Mouse (Mus musculus) midbrain, embryonic 14.5 days (tissue): Measurements from ENCODE around the gene Qrich1. TPM values are rescaled to one million over a fixed set of nuclear protein-coding genes. Genes with fewer than 3 reads are reported as not detected.

Source experiments
- ATAC-seq: fragments of 200-750 bp; cut with Nextera tagmentation; 2 replicates; pipeline ENCODE4 v1.8.0; 2017; ENCODE audit warnings: moderate number of reproducible peaks, moderate library complexity; ENCODE audit not compliant: low FRiP score, low TSS enrichment
- DNase-seq: peaks from one replicate; pipeline ENCODE4 v3.0.0-alpha.2; 2015
- H3K27ac ChIP-seq: fragments of 300-500 bp; sonication (generic); replicated peaks from 2 replicates; pipeline ENCODE4 v1.5.1; 2014; ENCODE audit warnings: mild to moderate bottlenecking, low read depth, low read length, moderate library complexity
- H3K27me3 ChIP-seq: fragments of 300-500 bp; sonication (generic); 2 replicates; pipeline ENCODE4 v1.6.1; 2014; ENCODE audit warnings: low read length, control low read depth, mixed read lengths; ENCODE audit not compliant: control insufficient read depth, insufficient read depth
- H3K36me3 ChIP-seq: fragments of 300-500 bp; sonication (generic); 2 replicates; pipeline ENCODE4 v1.6.1; 2014; ENCODE audit warnings: low read length, control low read depth; ENCODE audit not compliant: control insufficient read depth, insufficient read depth
- H3K4me1 ChIP-seq: fragments of 300-500 bp; sonication (generic); 2 replicates; pipeline ENCODE4 v1.6.1; 2014; ENCODE audit warnings: mild to moderate bottlenecking, antibody characterized with exemption, low read length, control low read depth; ENCODE audit not compliant: control insufficient read depth, insufficient read depth
- H3K4me2 ChIP-seq: fragments of 300-500 bp; sonication (generic); 2 replicates; pipeline ENCODE4 v1.6.1; 2014; ENCODE audit warnings: mild to moderate bottlenecking, low read length, moderate library complexity
- H3K4me3 ChIP-seq: fragments of 300-500 bp; sonication (generic); replicated peaks from 2 replicates; pipeline ENCODE4 v1.5.1; 2014; ENCODE audit warnings: low read depth, low read length
- H3K9ac ChIP-seq: fragments of 300-500 bp; sonication (generic); replicated peaks from 2 replicates; pipeline ENCODE4 v1.6.1; 2014; ENCODE audit warnings: mild to moderate bottlenecking, low read length, moderate library complexity
- H3K9me3 ChIP-seq: fragments of 300-500 bp; sonication (generic); 2 replicates; pipeline ENCODE4 v1.6.1; 2016; ENCODE audit warnings: low read length, control low read depth, mixed read lengths; ENCODE audit not compliant: control insufficient read depth
- WGBS: fragments of 180-500 bp; shearing (Covaris S2); extraction: QIAGEN DNeasy Blood & Tissue Kit; methylation state at CpG from one replicate; pipeline ENCODE4 v1.1.7; 2014; 5-methylcytosine and 5-hydroxymethylcytosine counted together
- polyA plus RNA-seq: library from polyadenylated mRNA; unstranded; fragments of >200 nt; fragmentation: Nextera tagmentation; extraction: Ambion mirVana; gene quantifications from 2 replicates; pipeline ENCODE4 v1.2.1, GENCODE M21; 2014

Gene Qrich1
- polyA plus RNA-seq = 119 and 146 TPM in 2 replicates

DNA sequence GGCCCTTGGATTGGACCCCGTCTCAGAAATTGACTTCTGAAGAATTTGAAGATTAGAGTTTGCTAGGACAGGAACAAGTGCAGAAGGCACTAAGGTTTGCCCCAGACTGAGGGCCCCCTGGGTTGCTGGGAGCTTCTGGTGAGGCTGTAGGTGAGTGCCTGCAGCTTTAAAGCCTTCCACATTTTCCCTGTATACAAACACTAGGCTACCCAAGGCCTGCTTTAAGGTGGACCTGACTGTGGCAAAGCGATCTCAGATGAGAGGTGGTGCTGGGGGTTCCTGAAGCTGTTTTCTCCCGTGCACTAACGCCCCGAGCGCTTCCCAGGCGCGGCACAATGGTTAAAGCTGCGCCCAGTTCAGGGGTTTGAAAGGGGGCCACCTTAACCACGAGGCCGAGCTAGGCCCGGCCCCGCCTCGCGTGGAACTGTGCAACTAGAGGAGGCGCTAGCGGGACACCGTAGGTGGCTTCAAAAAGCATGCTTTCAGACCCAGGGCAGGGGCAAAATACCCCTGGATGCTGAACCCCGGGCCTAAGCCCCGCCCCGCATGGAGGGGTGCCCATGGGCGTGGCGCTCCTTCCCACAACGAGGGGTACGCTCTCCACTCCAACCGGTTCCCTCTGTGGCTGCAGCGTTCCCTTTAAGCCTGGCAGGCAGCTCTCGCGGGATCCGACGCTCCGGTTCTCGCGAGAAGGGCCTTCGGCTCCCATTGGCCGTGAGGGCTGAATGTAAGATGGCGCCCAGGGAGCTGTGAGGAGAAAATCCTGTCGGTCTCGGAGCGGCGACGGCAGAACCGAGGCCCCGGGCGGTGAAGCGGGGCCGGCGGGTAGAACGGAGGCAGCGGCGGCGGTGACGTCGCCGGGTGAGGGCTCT, at the start of gene Qrich1:
Qrich1 (plus strand) TSS at position 427 of the 872 bp plus-strand sequence.
- H3K27me3 ChIP-seq = no peaks in the 10 kb centered on the region
- H3K36me3 ChIP-seq = peaks cover 47% of the 10 kb centered on the region
- H3K9ac ChIP-seq = peak within 1 kb of the TSS; percentile 95
- ATAC-seq = peak; percentile 96
- DNase-seq = peak; percentile 99
- peaks cover 23% of the 10 kb centered on the region for H3K4me1 ChIP-seq
- 1% methylated on average over 55 of the region's 55 CpGs for WGBS
- peak within 1 kb of the TSS; percentile 84 for H3K4me3 ChIP-seq
- peak within 1 kb of the TSS; percentile 86 for H3K4me2 ChIP-seq
- no peaks in the 10 kb centered on the region for H3K9me3 ChIP-seq
- peak within 1 kb of the TSS; percentile 99 for H3K27ac ChIP-seq

DNA sequence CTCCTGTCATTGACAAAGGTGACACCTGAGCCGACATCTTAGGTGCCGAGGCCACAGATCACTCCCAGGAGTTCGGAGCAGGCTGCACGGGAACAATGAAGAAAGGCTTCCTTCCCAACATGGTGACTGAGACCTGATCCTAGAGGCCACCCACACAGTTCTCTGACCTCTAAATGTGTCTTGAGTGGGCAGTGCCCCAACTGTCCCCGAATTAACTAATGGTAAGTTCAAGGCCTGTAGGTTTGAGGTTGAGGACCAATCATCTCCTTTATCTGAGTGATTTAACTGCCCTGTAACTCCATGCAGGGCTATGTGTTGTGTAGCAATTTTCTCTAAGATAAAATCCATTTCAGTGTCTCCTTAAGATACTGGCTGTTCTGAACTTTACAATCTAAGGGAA, 47.2 kb upstream of the Qrich1 start:
- Histone ChIP-seq H3K27ac (no peak overlapping the region), H3K4me3 (no peak overlapping the region), H3K27me3 (no peaks in the 10 kb centered on the region), H3K4me2 (no peak overlapping the region), H3K36me3 (peaks cover 25% of the 10 kb centered on the region), H3K9me3 (no peaks in the 10 kb centered on the region), H3K4me1 (no peaks in the 10 kb centered on the region), H3K9ac (no peak overlapping the region)
- ATAC-seq = no peak
- 84% methylated on average over 5 of the region's 5 CpGs for WGBS
- DNase-seq = no peak

DNA sequence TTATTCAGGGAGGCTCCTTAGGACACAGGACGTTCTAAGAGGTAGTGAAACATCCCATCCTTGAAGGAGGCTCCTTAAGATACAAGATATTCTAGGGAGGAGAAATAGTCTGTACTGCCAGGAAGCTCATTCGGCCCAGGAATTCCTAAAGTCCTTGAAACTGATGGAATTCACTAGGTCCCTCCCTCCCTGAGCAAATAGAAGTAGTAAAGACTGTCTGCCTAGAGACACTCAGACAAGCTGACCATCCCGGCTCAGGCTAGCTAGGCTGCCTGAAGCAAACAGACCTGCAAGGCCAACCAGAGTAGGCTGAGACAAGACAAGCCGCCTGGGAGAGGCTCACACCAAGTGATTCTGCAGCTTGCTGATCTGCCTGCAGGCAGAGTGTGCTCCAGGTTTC, 46.8 kb upstream of the Qrich1 start:
- Histone ChIP-seq H3K27me3 (no peaks in the 10 kb centered on the region), H3K9me3 (no peaks in the 10 kb centered on the region), H3K4me3 (no peak overlapping the region), H3K4me1 (no peaks in the 10 kb centered on the region), H3K4me2 (no peak overlapping the region), H3K36me3 (peaks cover 22% of the 10 kb centered on the region), H3K27ac (no peak overlapping the region), H3K9ac (no peak overlapping the region)
- 80% methylated on average over 4 of the region's 4 CpGs for WGBS
- DNase-seq = no peak
- ATAC-seq = no peak

DNA sequence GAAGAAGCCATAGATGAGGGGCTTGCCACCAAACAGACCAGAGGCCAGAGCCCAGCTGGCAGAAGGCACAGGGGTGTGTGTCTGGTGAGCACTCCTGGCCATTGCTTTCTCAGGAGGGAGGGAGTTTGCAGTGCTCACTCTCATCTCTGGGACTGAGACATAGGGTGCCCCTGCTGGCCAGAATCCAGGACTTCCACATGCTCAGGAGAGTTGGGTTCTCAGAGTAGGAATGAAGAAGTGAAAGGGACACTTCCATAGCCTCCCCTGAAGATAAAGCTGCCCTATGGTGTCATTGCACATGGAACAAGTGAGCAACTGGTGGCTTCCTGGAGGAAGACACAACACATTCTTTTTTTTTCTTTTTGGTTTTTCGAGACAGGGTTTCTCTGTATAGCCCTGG, 42.1 kb upstream of the Qrich1 start:
- ATAC-seq (no peak), DNase-seq (no peak)
- WGBS = 50% methylated on average over 1 of the region's 1 CpGs
- Histone ChIP-seq H3K9ac (no peak overlapping the region), H3K9me3 (no peaks in the 10 kb centered on the region), H3K36me3 (no peaks in the 10 kb centered on the region), H3K4me1 (peaks cover 9% of the 10 kb centered on the region), H3K27me3 (no peaks in the 10 kb centered on the region), H3K27ac (no peak overlapping the region), H3K4me2 (no peak overlapping the region), H3K4me3 (no peak overlapping the region)

DNA sequence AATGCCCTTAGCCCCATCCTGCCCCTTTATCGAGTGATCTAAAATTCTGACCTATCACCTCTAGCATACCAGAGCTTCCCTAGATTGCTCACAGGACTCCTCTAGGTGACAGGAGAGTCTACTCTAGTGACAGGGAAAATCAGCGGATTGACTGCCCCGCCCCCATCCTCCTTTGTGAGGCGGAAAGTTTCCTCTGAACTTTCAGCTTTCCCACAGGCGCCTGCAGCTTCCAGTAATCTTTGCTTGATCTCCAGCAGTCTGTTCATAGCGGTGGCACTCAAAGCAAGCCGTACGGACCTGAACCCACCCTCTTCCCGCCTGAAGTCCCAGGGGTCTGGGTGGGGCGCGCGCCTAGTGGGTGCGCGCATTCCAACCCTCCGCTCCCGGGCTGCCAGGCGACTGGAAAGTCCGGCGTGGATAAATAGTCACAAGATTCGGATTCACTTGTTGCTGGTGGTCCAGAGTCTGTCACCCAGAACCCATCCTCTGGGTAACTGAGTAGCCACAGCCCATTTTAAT, 37.9 kb upstream of the Qrich1 start:
- H3K27me3 ChIP-seq = no peaks in the 10 kb centered on the region
- peak; percentile 48; the same call in 1 of the 2 replicates for ATAC-seq
- H3K4me3 ChIP-seq = peak overlapping the region; percentile 27
- H3K4me1 ChIP-seq = peaks cover 15% of the 10 kb centered on the region
- DNase-seq = peak; percentile 78
- 0% methylated on average over 20 of the region's 20 CpGs for WGBS
- peak overlapping the region; percentile 26; the same call in 1 of the 2 replicates for H3K9ac ChIP-seq
- peak overlapping the region; percentile 56 for H3K4me2 ChIP-seq
- no peaks in the 10 kb centered on the region for H3K36me3 ChIP-seq
- peak overlapping the region; percentile 55 for H3K27ac ChIP-seq
- H3K9me3 ChIP-seq = no peaks in the 10 kb centered on the region

DNA sequence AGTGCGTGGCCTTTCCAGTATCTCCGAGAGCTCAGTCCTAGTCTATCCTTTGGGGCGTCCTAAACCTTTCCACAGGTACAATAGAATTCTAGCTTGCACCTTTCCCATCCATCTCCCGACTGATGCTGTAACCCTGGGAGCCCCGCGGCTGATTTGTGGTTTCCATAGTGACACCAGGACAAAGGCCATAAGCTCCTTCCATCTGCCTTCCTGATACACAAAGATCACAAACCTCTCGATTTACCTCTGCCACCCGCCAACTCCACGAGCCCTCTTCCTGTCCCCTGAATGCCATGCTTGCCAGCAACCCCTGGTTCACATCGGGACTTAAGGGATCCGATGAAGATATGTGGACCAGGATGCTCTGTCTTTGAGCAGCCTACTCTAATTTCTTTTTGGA, 37.4 kb upstream of the Qrich1 start:
- H3K4me1 ChIP-seq = peaks cover 15% of the 10 kb centered on the region
- peak overlapping the region; percentile 26; the same call in 1 of the 2 replicates for H3K9ac ChIP-seq
- DNase-seq (peak; percentile 57), ATAC-seq (peak; percentile 6; the same call in 1 of the 2 replicates)
- peak overlapping the region; percentile 56 for H3K4me2 ChIP-seq
- 18% methylated on average over 11 of the region's 11 CpGs for WGBS
- peak overlapping the region; percentile 27 for H3K4me3 ChIP-seq
- H3K9me3 ChIP-seq = no peaks in the 10 kb centered on the region
- H3K27ac ChIP-seq = peak overlapping the region; percentile 55; the same call in 1 of the 2 replicates
- no peaks in the 10 kb centered on the region for H3K36me3 ChIP-seq
- no peaks in the 10 kb centered on the region for H3K27me3 ChIP-seq

DNA sequence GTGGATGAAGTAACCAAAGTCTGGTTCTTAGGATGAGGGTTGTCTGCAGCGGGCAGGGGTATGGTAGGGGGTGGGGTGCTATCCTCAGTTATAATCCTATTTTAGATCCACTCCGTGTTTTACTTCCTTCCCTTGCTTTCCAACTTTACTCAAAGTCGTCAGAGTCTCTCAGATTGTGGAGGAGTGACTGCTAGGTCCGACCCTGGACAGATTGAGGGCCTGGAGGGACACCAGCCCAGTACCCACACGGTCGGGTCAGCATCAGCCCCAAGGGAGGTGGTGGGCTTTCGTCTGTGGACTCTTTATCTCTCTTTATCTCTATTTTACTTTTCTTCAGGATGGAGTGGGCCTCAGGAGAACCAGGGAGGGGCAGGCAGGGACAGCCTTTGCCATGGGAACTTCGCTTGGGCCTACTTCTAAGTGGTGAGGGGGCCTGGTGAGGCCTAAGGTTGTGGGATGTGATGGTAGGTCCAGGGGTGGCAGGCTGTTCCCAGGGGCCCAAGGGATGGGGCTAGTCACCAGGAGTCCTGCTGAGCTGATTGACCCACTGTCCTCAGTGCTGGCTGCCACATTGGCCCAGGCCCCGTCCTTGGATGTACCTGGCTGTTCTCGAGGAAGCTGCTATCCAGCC, 36.8 kb upstream of the Qrich1 start, which contains the start of gene Lamb2:
Lamb2 (plus strand) TSS at position 16 of the 631 bp plus-strand sequence.
- peak within 1 kb of the TSS; percentile 27 for H3K4me3 ChIP-seq
- peak within 1 kb of the TSS; percentile 55 for H3K27ac ChIP-seq
- H3K9ac ChIP-seq = peak within 1 kb of the TSS; percentile 37; the same call in 1 of the 2 replicates
- DNase-seq (peak; percentile 83), ATAC-seq (no peak)
- WGBS = 10% methylated on average over 10 of the region's 10 CpGs
- H3K27me3 ChIP-seq = no peaks in the 10 kb centered on the region
- no peaks in the 10 kb centered on the region for H3K9me3 ChIP-seq
- peaks cover 15% of the 10 kb centered on the region for H3K4me1 ChIP-seq
- H3K36me3 ChIP-seq = no peaks in the 10 kb centered on the region
- peak within 1 kb of the TSS; percentile 56 for H3K4me2 ChIP-seq

DNA sequence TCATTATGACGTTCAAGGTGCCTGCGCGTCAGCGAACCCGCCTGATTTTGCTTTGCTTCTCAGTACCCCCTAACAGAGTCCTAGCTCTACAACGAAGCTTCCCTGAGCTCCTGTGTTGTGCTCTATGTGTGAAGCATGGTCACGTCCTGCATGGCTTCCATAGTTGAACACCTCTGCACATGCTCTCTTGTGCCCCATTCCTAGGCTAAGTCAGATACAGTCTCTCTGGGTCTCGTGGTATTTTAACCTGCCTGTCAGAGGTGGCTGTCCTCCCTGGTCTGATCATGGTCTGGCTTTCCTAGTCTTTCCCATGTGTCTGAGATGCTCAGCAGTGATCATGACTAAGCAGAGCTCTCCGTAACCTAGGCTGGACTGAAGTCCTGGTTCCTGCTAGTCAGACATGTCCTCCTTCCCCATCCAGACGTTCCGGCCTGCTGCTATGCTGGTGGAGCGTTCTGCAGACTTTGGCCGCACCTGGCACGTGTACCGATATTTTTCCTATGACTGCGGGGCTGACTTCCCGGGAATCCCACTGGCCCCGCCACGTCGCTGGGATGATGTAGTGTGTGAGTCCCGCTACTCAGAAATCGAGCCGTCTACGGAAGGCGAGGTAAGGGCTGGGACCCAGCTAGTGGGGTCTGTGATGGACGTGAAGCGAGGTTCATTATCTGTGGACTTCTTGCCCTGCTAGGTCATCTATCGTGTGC, 35.6 kb upstream of the Qrich1 start:
- H3K4me2 ChIP-seq = no peak overlapping the region
- H3K9me3 ChIP-seq = no peaks in the 10 kb centered on the region
- H3K27ac ChIP-seq = no peak overlapping the region
- ATAC-seq = no peak
- H3K4me1 ChIP-seq = peaks cover 15% of the 10 kb centered on the region
- WGBS = 94% methylated on average over 28 of the region's 28 CpGs
- H3K9ac ChIP-seq = no peak overlapping the region
- H3K36me3 ChIP-seq = peaks cover 2% of the 10 kb centered on the region; the same call in 1 of the 2 replicates
- DNase-seq = no peak
- H3K4me3 ChIP-seq = no peak overlapping the region
- no peaks in the 10 kb centered on the region for H3K27me3 ChIP-seq
